Mouse (Mus musculus) brain, embryonic 14.5 days (tissue): ENCODE results near the gene Peli3.

Experiments used
- CTCF ChIP-seq: fragments of 200-500 bp; IDR thresholded peaks from 2 replicates; pipeline ENCODE4 v1.5.1; 2012; ENCODE audit warnings: inconsistent platforms, mild to moderate bottlenecking, moderate library complexity, borderline replicate concordance; ENCODE audit not compliant: insufficient read depth, insufficient read length; ENCODE audit errors: extremely low read depth
- POLR2A ChIP-seq: fragments of 200-500 bp; IDR thresholded peaks from 2 replicates; pipeline ENCODE4 v1.6.1; 2012; ENCODE audit warnings: mild to moderate bottlenecking, inconsistent platforms, borderline replicate concordance; ENCODE audit not compliant: poor library complexity, insufficient read depth, insufficient read length, severe bottlenecking; ENCODE audit errors: extremely low read depth

DNA sequence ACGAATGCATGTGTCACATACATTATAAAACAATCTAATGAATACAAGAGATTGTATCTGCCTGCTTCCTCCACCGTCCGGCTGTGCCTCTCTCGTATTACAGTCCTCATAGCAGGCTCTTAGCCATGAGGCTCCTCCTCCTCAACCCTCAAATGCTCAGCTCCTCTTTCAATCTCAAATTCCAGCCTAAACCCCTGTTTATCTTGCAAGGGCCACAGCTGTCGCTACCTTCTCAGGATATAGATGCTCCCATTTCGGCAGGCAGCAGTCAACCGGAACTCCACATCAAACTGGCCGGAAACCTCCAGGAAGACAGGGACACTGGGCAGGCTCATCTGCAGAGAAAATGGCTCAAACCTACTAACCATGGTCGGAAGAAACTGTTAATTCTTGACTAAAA lies 44.0 kb downstream of the Peli3 start:
- TF ChIP-seq POLR2A (no peak), CTCF (no peak)
